Mouse (Mus musculus) neural tube, embryonic 14.5 days (tissue): Measurements from ENCODE around the gene Epp13. TPM values are rescaled to one million over a fixed set of nuclear protein-coding genes. Genes with fewer than 3 reads are reported as not detected.
"Not testable (repeated sequence)": the region's sequence is repeated elsewhere in the genome, so short reads cannot be mapped to it uniquely, and the experiment has no call there.

Experiments
- ATAC-seq: fragments of 200-750 bp; cut with Nextera tagmentation; 2 replicates; pipeline ENCODE4 v1.8.0; 2017; ENCODE audit warnings: low read depth, mild to moderate bottlenecking, moderate TSS enrichment, moderate library complexity
- H3K27ac ChIP-seq: fragments of 300-500 bp; sonication (generic); 2 replicates; pipeline ENCODE4 v1.5.1; 2014; ENCODE audit warnings: low read depth, mild to moderate bottlenecking, control low read depth, low read length, moderate library complexity, mixed read lengths
- H3K27me3 ChIP-seq: fragments of 300-500 bp; sonication (generic); 2 replicates; pipeline ENCODE4 v1.6.1; 2014; ENCODE audit warnings: low read length; ENCODE audit not compliant: control insufficient read depth, insufficient read depth
- H3K36me3 ChIP-seq: fragments of 300-500 bp; sonication (generic); 2 replicates; pipeline ENCODE4 v1.6.1; 2014; ENCODE audit warnings: low read length, mixed read lengths; ENCODE audit not compliant: control insufficient read depth, insufficient read depth
- H3K4me1 ChIP-seq: fragments of 300-500 bp; sonication (generic); 2 replicates; pipeline ENCODE4 v1.6.1; 2014; ENCODE audit warnings: low read length; ENCODE audit not compliant: control insufficient read depth, insufficient read depth
- H3K4me2 ChIP-seq: fragments of 300-500 bp; sonication (generic); 2 replicates; pipeline ENCODE4 v1.6.1; 2014; ENCODE audit warnings: mild to moderate bottlenecking, low read depth, low read length, control low read depth
- H3K4me3 ChIP-seq: fragments of 300-500 bp; sonication (generic); 2 replicates; pipeline ENCODE4 v1.5.1; 2014; ENCODE audit warnings: low read depth, low read length, control low read depth, mixed read lengths
- H3K9ac ChIP-seq: fragments of 300-500 bp; sonication (generic); replicated peaks from 2 replicates; pipeline ENCODE4 v1.6.1; 2014; ENCODE audit warnings: low read depth, mild to moderate bottlenecking, control low read depth, low read length, mixed read lengths
- H3K9me3 ChIP-seq: fragments of 300-500 bp; sonication (generic); 2 replicates; pipeline ENCODE4 v1.6.1; 2016; ENCODE audit warnings: low read length; ENCODE audit not compliant: control insufficient read depth
- WGBS: fragments of 180-500 bp; shearing (Covaris S2); extraction: QIAGEN DNeasy Blood & Tissue Kit; methylation state at CpG from one replicate; pipeline ENCODE4 v1.1.7; 2014; 5-methylcytosine and 5-hydroxymethylcytosine counted together
- polyA plus RNA-seq: library from polyadenylated mRNA; unstranded; fragments of >200 nt; fragmentation: Nextera tagmentation; extraction: Ambion mirVana; gene quantifications from 2 replicates; pipeline ENCODE4 v1.2.1, GENCODE M21; 2014

Epp13 gene
- polyA plus RNA-seq, 1 experiment from 2014 or later: not detected

DNA sequence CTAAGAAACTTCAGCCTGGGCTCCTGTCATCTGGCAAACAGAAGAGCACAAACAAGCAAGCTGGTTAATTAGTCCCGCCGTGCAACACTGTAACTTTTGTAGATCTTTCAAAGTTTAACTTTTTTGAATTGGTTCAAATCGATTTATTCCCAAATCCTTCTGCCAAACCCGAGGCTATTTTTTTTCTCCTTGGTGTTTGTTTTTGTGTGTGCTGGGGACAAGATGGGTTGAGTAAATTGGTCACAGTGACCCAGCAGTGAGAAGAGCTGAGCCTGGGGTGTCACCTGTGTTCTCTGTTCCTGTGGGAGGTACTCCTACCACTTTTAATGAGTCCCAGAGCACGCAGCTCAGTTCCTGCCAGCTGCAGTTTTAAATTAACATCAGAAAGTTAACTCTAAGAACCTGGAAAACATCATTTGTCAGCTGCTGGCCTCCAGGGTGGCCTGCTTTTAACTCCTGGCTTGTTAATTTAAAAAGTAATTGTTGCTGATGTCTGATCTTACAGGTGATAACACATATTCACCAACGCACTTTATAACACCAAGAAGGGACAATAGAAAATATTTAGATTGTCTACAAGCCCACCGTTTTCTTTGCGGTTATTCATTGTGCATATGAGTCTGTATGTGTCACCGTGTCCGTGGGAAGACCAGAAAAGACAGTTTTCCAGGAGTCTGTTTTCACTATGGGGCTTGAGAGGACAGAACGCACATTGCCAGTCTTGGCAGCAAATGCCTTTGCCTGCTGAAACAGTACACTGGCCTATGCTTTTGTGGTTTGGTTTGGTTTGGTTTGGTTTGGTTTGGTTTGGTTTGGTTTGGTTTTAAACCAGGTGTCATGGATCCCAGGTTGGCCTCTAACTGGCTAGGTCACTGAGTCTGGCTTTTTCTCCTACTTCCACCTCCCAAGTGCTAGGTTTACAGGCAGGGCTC lies 7.9 kb upstream of the Epp13 start:
- Histone ChIP-seq H3K4me3 (no peak overlapping the region), H3K36me3 (no peaks in the 10 kb centered on the region), H3K27me3 (no peaks in the 10 kb centered on the region), H3K27ac (no peak overlapping the region), H3K9ac (no peak overlapping the region), H3K9me3 (no peaks in the 10 kb centered on the region), H3K4me1 (no peaks in the 10 kb centered on the region), H3K4me2 (no peak overlapping the region)
- 59% methylated on average over 11 of the region's 11 CpGs for WGBS
- no peak for ATAC-seq

DNA sequence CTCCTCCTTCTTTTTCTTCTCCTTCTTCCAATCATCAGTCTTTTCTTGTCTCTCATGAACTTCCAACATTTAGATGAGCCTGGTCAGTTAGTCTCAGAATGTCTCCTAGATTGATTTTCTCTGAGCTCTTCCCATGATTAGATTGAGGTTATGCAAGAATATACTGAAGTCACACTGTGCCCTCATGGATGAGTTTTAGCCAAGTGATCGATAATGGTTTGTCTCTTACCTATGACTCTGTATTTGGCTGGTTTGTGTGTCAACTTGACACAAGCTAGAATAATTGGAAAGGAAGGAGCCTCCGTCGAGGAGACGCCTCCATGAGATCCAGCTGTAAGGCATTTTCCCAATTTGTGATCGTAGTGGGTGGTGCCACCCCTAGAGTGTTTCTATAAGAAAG lies 1.9 kb downstream of the Epp13 start:
- Histone ChIP-seq H3K4me3 (no peak overlapping the region), H3K4me2 (no peak overlapping the region), H3K27me3 (no peaks in the 10 kb centered on the region), H3K36me3 (no peaks in the 10 kb centered on the region), H3K27ac (no peak overlapping the region), H3K9ac (no peak overlapping the region), H3K9me3 (no peaks in the 10 kb centered on the region), H3K4me1 (no peaks in the 10 kb centered on the region)
- 93% methylated on average over 5 of the region's 5 CpGs for WGBS
- ATAC-seq: no peak

DNA sequence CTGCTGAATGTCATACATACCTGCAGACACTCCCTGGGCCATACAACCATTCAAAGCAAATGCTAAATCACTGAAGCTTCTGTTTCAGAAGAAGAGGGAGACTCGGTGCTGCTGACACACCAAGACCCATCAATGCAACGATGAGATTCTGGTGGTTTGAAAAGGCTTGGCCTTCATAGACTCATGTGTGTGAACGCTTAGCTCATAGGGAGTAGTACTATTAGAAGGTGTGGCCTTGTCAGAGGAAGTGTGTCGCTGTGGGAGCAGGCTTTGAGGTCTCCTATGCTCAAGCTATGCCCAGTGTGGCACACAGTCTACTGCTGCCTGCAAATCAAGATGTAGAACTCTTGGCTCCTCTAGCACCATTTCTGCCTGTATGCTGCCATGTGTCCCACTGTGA lies 4.9 kb downstream of the Epp13 start:
- 85% methylated on average over 4 of the region's 4 CpGs for WGBS
- H3K9ac ChIP-seq: no peak overlapping the region
- no peaks in the 10 kb centered on the region for H3K27me3 ChIP-seq
- H3K9me3 ChIP-seq: no peaks in the 10 kb centered on the region
- no peaks in the 10 kb centered on the region for H3K4me1 ChIP-seq
- no peaks in the 10 kb centered on the region for H3K36me3 ChIP-seq
- no peak overlapping the region for H3K27ac ChIP-seq
- no peak overlapping the region for H3K4me2 ChIP-seq
- no peak for ATAC-seq
- H3K4me3 ChIP-seq: no peak overlapping the region

DNA sequence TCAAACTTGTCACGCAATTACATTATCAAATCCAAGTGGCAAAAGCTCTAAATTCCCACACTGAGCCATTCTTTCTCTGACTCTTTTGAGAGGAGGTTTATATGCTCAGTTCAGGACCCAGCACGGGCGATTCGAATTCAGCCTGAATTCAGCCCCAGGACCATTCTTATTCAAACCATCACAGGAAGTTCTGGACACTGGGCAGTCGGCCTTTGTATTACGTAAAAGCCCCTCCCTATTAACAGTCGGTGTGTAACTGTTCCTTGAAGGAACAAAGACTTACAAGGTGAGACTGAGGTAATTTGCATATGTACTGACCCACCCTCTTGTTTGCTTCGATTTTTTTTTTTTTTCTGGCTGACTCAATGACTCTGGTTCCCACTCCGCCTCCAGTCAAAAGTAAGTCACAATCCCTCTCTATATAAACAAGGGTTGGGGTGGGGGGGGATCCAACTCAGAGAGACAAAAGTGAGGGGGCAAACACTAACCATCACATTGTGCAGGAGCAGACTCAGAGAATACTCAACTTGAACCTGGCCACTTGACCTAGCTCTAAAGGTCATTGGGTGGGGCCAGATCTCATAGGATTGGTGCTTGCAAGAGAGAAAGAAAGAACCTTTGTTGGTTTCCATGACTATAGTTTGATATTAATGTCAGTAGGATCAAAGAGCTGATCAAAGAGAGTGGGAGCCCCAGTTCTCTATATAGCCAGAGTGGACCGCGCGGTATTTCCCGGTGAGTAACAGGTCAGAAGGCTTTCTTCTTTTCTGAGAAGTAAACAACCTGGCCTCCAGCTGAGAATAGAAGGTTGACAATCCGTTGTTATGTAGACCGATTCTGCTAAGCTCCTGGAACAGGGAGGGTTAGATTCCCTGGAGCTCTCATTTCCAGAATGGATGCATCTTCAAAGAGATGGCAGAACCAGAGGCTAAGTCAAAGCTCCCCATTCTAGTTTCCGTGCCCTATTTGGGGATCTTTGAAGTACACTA lies 6.0 kb downstream of the Epp13 start:
- H3K9me3 ChIP-seq: no peaks in the 10 kb centered on the region
- no peak overlapping the region for H3K4me3 ChIP-seq
- no peak overlapping the region for H3K9ac ChIP-seq
- no peak overlapping the region for H3K27ac ChIP-seq
- no peak overlapping the region for H3K4me2 ChIP-seq
- H3K4me1 ChIP-seq: no peaks in the 10 kb centered on the region
- ATAC-seq: no peak
- WGBS: 35% methylated on average over 16 of the region's 16 CpGs
- no peaks in the 10 kb centered on the region for H3K36me3 ChIP-seq
- no peaks in the 10 kb centered on the region for H3K27me3 ChIP-seq

DNA sequence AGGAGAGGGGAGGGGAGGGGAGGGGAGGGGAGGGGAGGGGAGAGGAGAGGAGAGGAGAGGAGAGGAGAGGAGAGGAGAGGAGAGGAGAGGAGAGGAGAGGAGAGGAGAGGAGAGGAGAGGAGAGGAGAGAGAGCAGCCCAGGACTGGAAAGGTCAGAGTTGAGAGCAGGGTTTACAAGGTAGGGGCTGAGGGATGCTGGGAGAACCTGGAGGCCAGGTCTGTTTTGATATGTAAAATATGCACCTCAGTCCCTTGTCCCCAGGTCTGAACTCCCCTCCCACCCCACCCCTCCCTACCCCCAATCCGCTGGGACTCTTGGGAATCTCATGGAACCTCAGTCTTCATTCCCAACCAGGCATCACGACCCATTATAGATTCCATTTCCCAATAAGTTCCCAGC lies 7.5 kb downstream of the Epp13 start:
- H3K27ac ChIP-seq, H3K9ac ChIP-seq, H3K4me3 ChIP-seq, H3K36me3 ChIP-seq, ATAC-seq, H3K9me3 ChIP-seq, H3K4me2 ChIP-seq, H3K27me3 ChIP-seq, H3K4me1 ChIP-seq: not testable (repeated sequence)
- WGBS: 64% methylated on average over 2 of the region's 2 CpGs

DNA sequence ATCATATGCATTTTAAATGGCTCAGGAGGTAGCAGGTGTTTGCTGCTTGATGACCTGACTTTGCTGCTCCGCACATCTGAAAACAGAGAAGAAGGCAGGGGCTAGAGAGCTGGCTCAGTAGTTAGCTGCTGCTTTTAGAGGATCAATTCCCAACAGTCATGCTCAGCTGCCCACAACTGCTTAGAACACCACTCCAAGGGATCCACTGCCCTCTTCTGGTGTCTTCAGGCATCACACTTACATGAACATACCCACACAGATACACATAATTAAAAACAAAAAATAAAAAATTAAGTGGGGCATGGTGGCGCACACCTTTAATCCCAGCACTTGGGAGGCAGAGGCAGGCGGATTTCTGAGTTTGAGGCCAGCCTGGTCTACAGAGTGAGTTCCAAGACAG lies 9.6 kb downstream of the Epp13 start:
- ATAC-seq: no peak
- H3K36me3 ChIP-seq: no peaks in the 10 kb centered on the region
- 89% methylated on average over 3 of the region's 3 CpGs for WGBS

DNA sequence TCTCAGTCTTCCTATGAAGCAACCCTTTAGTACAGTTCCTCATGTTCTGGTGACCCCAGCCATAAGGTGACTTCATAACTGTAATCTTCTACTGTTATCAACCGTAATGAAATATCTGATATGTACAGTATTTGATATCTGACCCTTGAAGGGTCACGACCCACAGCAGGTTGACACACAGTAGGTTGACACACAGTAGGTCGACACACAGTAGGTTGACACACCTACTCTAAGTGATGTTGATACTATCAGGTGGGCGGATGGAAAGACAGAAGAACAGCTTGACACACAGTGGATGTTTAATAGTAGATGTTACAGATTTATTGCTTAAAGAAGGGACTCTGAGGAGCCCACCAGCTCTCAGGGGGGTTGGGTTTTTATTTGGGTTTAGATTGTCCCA lies 10.5 kb downstream of the Epp13 start:
- ATAC-seq: no peak
- Histone ChIP-seq H3K36me3 (no peaks in the 10 kb centered on the region), H3K9ac (no peak overlapping the region), H3K27me3 (no peaks in the 10 kb centered on the region), H3K27ac (no peak overlapping the region), H3K9me3 (no peaks in the 10 kb centered on the region), H3K4me1 (no peaks in the 10 kb centered on the region), H3K4me3 (no peak overlapping the region), H3K4me2 (no peak overlapping the region)
- WGBS: 93% methylated on average over 4 of the region's 4 CpGs

More for the DNA sequence above, 9.6 kb downstream of the Epp13 start:
- Histone ChIP-seq H3K4me1 (no peaks in the 10 kb centered on the region), H3K9me3 (no peaks in the 10 kb centered on the region), H3K9ac (no peak overlapping the region), H3K4me2 (no peak overlapping the region), H3K4me3 (no peak overlapping the region), H3K27ac (no peak overlapping the region), H3K27me3 (no peaks in the 10 kb centered on the region)

DNA sequence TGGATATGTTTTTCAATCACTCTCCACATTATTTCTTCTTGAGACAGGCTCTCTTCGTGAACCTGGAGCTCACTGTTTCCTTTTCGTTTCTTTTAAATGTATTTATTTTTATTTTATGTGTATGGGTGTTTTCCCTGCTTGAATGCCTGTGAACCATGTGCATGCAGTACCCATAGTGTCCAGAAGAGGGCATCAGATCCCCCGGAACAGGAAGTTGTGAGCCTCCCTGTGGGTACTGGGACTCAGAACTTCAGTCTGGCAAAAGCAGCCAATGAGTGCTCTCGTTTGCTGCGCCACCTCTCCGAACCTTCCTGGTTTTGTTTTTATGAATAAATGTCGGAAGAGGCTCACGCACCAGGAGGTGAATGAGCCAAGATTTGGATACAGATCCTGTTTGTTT lies 13.2 kb downstream of the Epp13 start:
- Histone ChIP-seq H3K9me3 (no peaks in the 10 kb centered on the region), H3K27me3 (no peaks in the 10 kb centered on the region), H3K4me3 (no peak overlapping the region), H3K4me1 (no peaks in the 10 kb centered on the region), H3K9ac (no peak overlapping the region), H3K27ac (no peak overlapping the region), H3K4me2 (no peak overlapping the region), H3K36me3 (no peaks in the 10 kb centered on the region)
- 75% methylated on average over 8 of the region's 8 CpGs for WGBS
- ATAC-seq: no peak

DNA sequence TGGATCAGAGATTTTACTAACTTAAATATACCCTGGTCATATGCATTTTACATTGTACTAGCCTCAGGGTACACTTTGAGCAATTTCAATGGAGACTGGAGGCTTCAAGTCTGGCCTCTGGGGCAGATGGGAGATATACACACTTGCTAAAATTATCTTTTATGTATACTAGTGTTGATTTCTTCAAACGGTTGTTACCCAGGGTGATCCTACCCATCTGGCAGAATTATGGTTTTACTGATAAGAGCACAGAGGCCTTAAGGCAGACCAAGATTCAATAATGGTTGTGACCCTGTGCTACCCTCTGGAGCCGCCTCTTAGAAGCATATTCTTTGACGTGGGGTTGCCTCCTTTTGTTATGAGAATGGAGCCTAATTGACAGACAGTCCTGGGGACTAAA lies 25.4 kb downstream of the Epp13 start:
- Histone ChIP-seq H3K27ac (no peak overlapping the region), H3K36me3 (no peaks in the 10 kb centered on the region), H3K9ac (no peak overlapping the region), H3K4me3 (no peak overlapping the region), H3K27me3 (no peaks in the 10 kb centered on the region), H3K4me1 (0 out of 2 replicates have a peak, but pooled peaks cover 1% of the 10 kb centered on the region), H3K9me3 (no peaks in the 10 kb centered on the region), H3K4me2 (no peak overlapping the region)
- ATAC-seq: no peak
- WGBS: 55% methylated on average over 3 of the region's 3 CpGs
